Mouse (Mus musculus): ENCODE measurements around the gene Rnf208.

GRCm38 (mm10) chr2:25214444-25214843 is 27.6 kb upstream of the Rnf208 start, which contains the start of gene Stpg3:
- TF ChIP-seq CTCF (IDR thresholded peaks at IDR 0.05; ENCODE audit: control insufficient read depth, insufficient read depth, insufficient read length), result no peak
- TF ChIP-seq MYOD1 (IDR thresholded peaks at IDR 0.05; ENCODE audit: control insufficient read depth, insufficient read length, low read depth), result no peak
- TF ChIP-seq MAX (IDR thresholded peaks at IDR 0.05), result no peak
- TF ChIP-seq USF1 (IDR thresholded peaks at IDR 0.05; ENCODE audit: low read depth), result no peak
- TF ChIP-seq FOSL1 (IDR thresholded peaks at IDR 0.05; ENCODE audit: insufficient read depth, low read length, poor library complexity, severe bottlenecking), result no peak
- no peak for TF ChIP-seq MYOG (IDR thresholded peaks at IDR 0.05; ENCODE audit: control insufficient read depth, extremely low read depth, insufficient read length)
- no peak for TF ChIP-seq CEBPB (IDR thresholded peaks at IDR 0.05; ENCODE audit: low read depth)

Data from C2C12 (cell line).